Mouse (Mus musculus): ENCODE results near the gene Il10ra. TPM values are rescaled to one million over a fixed set of nuclear protein-coding genes. Genes with fewer than 3 reads are reported as not detected.

Gene Il10ra
- 130 TPM for polyA plus RNA-seq (2015; fragmentation: Illumina TruSeq; extraction: RNeasy Lipid Tissue Mini Kit (QIAGEN cat#74804); ENCODE audit: insufficient read depth, low replicate concordance)

GRCm38 (mm10) chr9:45268597-45269325 is at the start of gene Il10ra:
Gene Il10ra (minus strand): TSS chr9:45269149.

Other genes with a start within 250 kb of the Il10ra start
- gene Mpzl2, start 229.3 kb downstream of the Il10ra start, polyA plus RNA-seq (2015; fragmentation: Illumina TruSeq; extraction: RNeasy Lipid Tissue Mini Kit (QIAGEN cat#74804); ENCODE audit: insufficient read depth, low replicate concordance), result 1.2 TPM
- 10.4 TPM for gene Mpzl3, start 214.0 kb downstream of the Il10ra start, polyA plus RNA-seq (2015; fragmentation: Illumina TruSeq; extraction: RNeasy Lipid Tissue Mini Kit (QIAGEN cat#74804); ENCODE audit: insufficient read depth, low replicate concordance)
- 34.5 TPM for gene Jaml, start 190.0 kb downstream of the Il10ra start, polyA plus RNA-seq (2015; fragmentation: Illumina TruSeq; extraction: RNeasy Lipid Tissue Mini Kit (QIAGEN cat#74804); ENCODE audit: insufficient read depth, low replicate concordance)
- gene Scn2b, start 151.4 kb downstream of the Il10ra start, polyA plus RNA-seq (2015; fragmentation: Illumina TruSeq; extraction: RNeasy Lipid Tissue Mini Kit (QIAGEN cat#74804); ENCODE audit: insufficient read depth, low replicate concordance), result 4.2 TPM
- gene Scn4b, start 130.8 kb downstream of the Il10ra start, polyA plus RNA-seq (2015; fragmentation: Illumina TruSeq; extraction: RNeasy Lipid Tissue Mini Kit (QIAGEN cat#74804); ENCODE audit: insufficient read depth, low replicate concordance), result 1.5 TPM
- 0.50 TPM for gene BC049352, start 87.1 kb downstream of the Il10ra start, polyA plus RNA-seq (2015; fragmentation: Illumina TruSeq; extraction: RNeasy Lipid Tissue Mini Kit (QIAGEN cat#74804); ENCODE audit: insufficient read depth, low replicate concordance)
- gene Tmprss4, start 65.1 kb downstream of the Il10ra start, polyA plus RNA-seq (2015; fragmentation: Illumina TruSeq; extraction: RNeasy Lipid Tissue Mini Kit (QIAGEN cat#74804); ENCODE audit: insufficient read depth, low replicate concordance), result 0.72 TPM
- gene Tmprss13, start 50.0 kb upstream of the Il10ra start, polyA plus RNA-seq (2015; fragmentation: Illumina TruSeq; extraction: RNeasy Lipid Tissue Mini Kit (QIAGEN cat#74804); ENCODE audit: insufficient read depth, low replicate concordance), result 0.66 TPM
- gene Fxyd6, start 101.0 kb upstream of the Il10ra start, polyA plus RNA-seq (2015; fragmentation: Illumina TruSeq; extraction: RNeasy Lipid Tissue Mini Kit (QIAGEN cat#74804); ENCODE audit: insufficient read depth, low replicate concordance), result 6.4 TPM
- gene Fxyd2, start 130.5 kb upstream of the Il10ra start, polyA plus RNA-seq (2015; fragmentation: Illumina TruSeq; extraction: RNeasy Lipid Tissue Mini Kit (QIAGEN cat#74804); ENCODE audit: insufficient read depth, low replicate concordance), result 2.7 TPM
- 0.22 TPM for gene Dscaml1, start 157.5 kb upstream of the Il10ra start, polyA plus RNA-seq (2015; fragmentation: Illumina TruSeq; extraction: RNeasy Lipid Tissue Mini Kit (QIAGEN cat#74804); ENCODE audit: insufficient read depth, low replicate concordance)

All from spleen, adult 10 weeks (tissue).